1 mouse cellular context compared by ENCODE assay signal in the genomic region with DNA sequence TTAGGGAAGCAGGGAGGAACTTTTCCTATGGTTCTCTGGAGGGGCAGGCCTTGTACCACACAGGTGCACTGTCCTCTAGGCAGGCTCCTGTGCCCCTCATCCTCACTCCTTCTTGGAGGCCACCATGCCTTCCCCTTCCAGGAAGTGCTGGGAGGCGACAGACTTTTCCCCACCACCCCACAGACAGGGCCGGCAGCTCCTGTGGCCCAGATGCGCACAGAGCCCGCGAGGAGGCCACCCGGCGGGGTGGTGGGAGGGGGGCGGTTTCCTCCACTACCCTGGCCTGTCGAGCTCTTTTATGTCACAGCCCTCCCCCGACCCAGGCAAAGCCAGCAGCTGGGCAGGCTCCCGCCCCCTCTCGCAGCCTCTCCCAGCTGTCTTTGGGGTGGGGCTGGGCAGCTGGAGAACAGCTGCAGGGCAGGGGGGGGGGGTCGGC.
TF ChIP-seq lines count a peak whose summit lies in the region.

No protein-coding gene starts in this region.

TF ChIP-seq in CH12.LX, 34 proteins besides CTCF, POLR2A, EP300 and RAD21 (continued from another document):
- TF ChIP-seq JUND (conservative IDR thresholded peaks at IDR 0.05; ENCODE audit: low read depth, low read length) (no peak), USF2 (conservative IDR thresholded peaks at IDR 0.05; ENCODE audit: low read depth, low read length) (no peak), NRF1 (IDR thresholded peaks at IDR 0.05; ENCODE audit: low read depth, low read length) (no peak), SMC3 (IDR thresholded peaks at IDR 0.05; ENCODE audit: low read depth, low read length) (no peak), ZNF384 (IDR thresholded peaks at IDR 0.05; ENCODE audit: low read depth, low read length) (no peak), ZMIZ1 (IDR thresholded peaks at IDR 0.05; ENCODE audit: low read depth, low read length) (peak; percentile 61), HCFC1 (IDR thresholded peaks at IDR 0.05; ENCODE audit: low read depth, low read length) (no peak), CHD2 (IDR thresholded peaks at IDR 0.05; ENCODE audit: low read length) (0 out of 2 replicates have a peak, but pooled peaks have one; percentile 31), IRF4 (IDR thresholded peaks at IDR 0.05; ENCODE audit: low read depth, low read length) (no peak), ETS1 (conservative IDR thresholded peaks at IDR 0.05; ENCODE audit: low read depth, low read length) (peak; percentile 96), POLR2AphosphoS2 (IDR thresholded peaks at IDR 0.05; ENCODE audit: low read depth, low read length) (no peak), USF1 (IDR thresholded peaks at IDR 0.05; ENCODE audit: low read depth, low read length) (no peak), KAT2A (IDR thresholded peaks at IDR 0.05; ENCODE audit: insufficient replicate concordance, low read length) (no peak), MEF2A (IDR thresholded peaks at IDR 0.05; ENCODE audit: borderline replicate concordance, low read depth, low read length) (peak; percentile 60; the same call in 1 of the 2 replicates), ELF1 (IDR thresholded peaks at IDR 0.05; ENCODE audit: low read depth, low read length) (peak; percentile 62), ZC3H11A (IDR thresholded peaks at IDR 0.05; ENCODE audit: low read depth, low read length) (no peak), CHD1 (IDR thresholded peaks at IDR 0.05; ENCODE audit: low read depth, low read length) (no peak), JUN (IDR thresholded peaks at IDR 0.05; ENCODE audit: insufficient read depth, low read depth, low read length) (no peak), UBTF (IDR thresholded peaks at IDR 0.05; ENCODE audit: low read depth, low read length) (no peak), TCF12 (IDR thresholded peaks at IDR 0.05; ENCODE audit: low read depth, low read length) (peak; percentile 96), NELFE (IDR thresholded peaks at IDR 0.05; ENCODE audit: low read depth, low read length) (0 out of 2 replicates have a peak, but pooled peaks have one; percentile 15), MAFK (IDR thresholded peaks at IDR 0.05; ENCODE audit: insufficient replicate concordance, low read length) (no peak), SIN3A (IDR thresholded peaks at IDR 0.05; ENCODE audit: low read length) (no peak; the same call in 1 of the 2 replicates), RCOR1 (conservative IDR thresholded peaks at IDR 0.05; ENCODE audit: low read depth, low read length) (no peak), BHLHE40 (IDR thresholded peaks at IDR 0.05; ENCODE audit: low read depth, low read length) (no peak), MAZ (IDR thresholded peaks at IDR 0.05; ENCODE audit: low read depth, low read length) (peak; percentile 25; the same call in 1 of the 2 replicates), MYC (IDR thresholded peaks at IDR 0.05; ENCODE audit: low read depth, low read length) (no peak), GABPA (IDR thresholded peaks at IDR 0.05; ENCODE audit: insufficient replicate concordance, low read depth, low read length) (no peak)
